Mouse (Mus musculus) hematopoietic multipotent progenitor cell, adult 10-12 weeks (in vitro differentiated cells): ENCODE data around the gene Olfr1316. TPM values are rescaled to one million over a fixed set of nuclear protein-coding genes. Genes with fewer than 3 reads are reported as not detected.

ENCODE experiments used
- polyA plus RNA-seq: library from polyadenylated mRNA; stranded (reverse); fragments of >175 nt; gene quantifications from 2 replicates; pipeline ENCODE4 v1.2.3, GENCODE M21; 2012; ENCODE audit warnings: low replicate concordance

Gene Olfr1316
- polyA plus RNA-seq = not detected in 2 replicates

GRCm38 (mm10) chr2:112134877-112135276, at the start of gene Olfr1316:
Olfr1316 (minus strand) TSS chr2:112134977.

GRCm38 (mm10) chr2:112153898-112154297, 19.1 kb upstream of the Olfr1316 start, which contains the start of gene Olfr1318:
Olfr1318 (plus strand) TSS chr2:112154198.

GRCm38 (mm10) chr2:112140029-112140428, 5.3 kb upstream of the Olfr1316 start, which contains the start of gene Olfr1317:
Olfr1317 (plus strand) TSS chr2:112140329.

GRCm38 (mm10) chr2:112115340-112115739, 19.4 kb downstream of the Olfr1316 start, which contains the start of gene Olfr1315-ps1:
Olfr1315-ps1 (minus strand) TSS chr2:112115440.

GRCm38 (mm10) chr2:112096681-112097080, 38.1 kb downstream of the Olfr1316 start, which contains the start of gene Olfr1314:
Olfr1314 (minus strand) TSS chr2:112096781.

GRCm38 (mm10) chr2:112077743-112078142, 57.0 kb downstream of the Olfr1316 start, which contains the start of gene Olfr1313:
Olfr1313 (minus strand) TSS chr2:112077843.

Other genes with a start within 250 kb of the Olfr1316 start
- not detected in 2 replicates for gene Olfr1306, start 218.7 kb downstream of the Olfr1316 start, polyA plus RNA-seq
- not detected in 2 replicates for gene Olfr1307, start 185.5 kb downstream of the Olfr1316 start, polyA plus RNA-seq
- not detected in 2 replicates for gene Olfr1308, start 170.0 kb downstream of the Olfr1316 start, polyA plus RNA-seq
- gene Olfr1309, start 144.7 kb downstream of the Olfr1316 start, polyA plus RNA-seq = not detected in 2 replicates
- not detected in 2 replicates for gene Olfr1310, start 122.3 kb downstream of the Olfr1316 start, polyA plus RNA-seq
- gene Olfr1311, start 110.6 kb downstream of the Olfr1316 start, polyA plus RNA-seq = not detected in 2 replicates
- not detected in 2 replicates for gene Olfr1312, start 84.7 kb downstream of the Olfr1316 start, polyA plus RNA-seq
- gene Olfr1313, start 57.1 kb downstream of the Olfr1316 start, polyA plus RNA-seq = not detected in 2 replicates
- 0.13 TPM in 1 of 2 replicates, not detected in the other for gene Olfr1314, start 38.2 kb downstream of the Olfr1316 start, polyA plus RNA-seq
- not detected in 2 replicates for gene Olfr1315-ps1, start 19.5 kb downstream of the Olfr1316 start, polyA plus RNA-seq
- gene Olfr1317, start 5.4 kb upstream of the Olfr1316 start, polyA plus RNA-seq = not detected in 2 replicates
- not detected in 2 replicates for gene Olfr1318, start 19.2 kb upstream of the Olfr1316 start, polyA plus RNA-seq
- 123 and 178 TPM in 2 replicates for gene Lpcat4, start 104.5 kb upstream of the Olfr1316 start, polyA plus RNA-seq
- gene Nutm1, start 124.3 kb upstream of the Olfr1316 start, polyA plus RNA-seq = not detected in 2 replicates
- gene Nop10, start 126.9 kb upstream of the Olfr1316 start, polyA plus RNA-seq = 16.1 and 28.0 TPM in 2 replicates
- 35.9 and 48.7 TPM in 2 replicates for gene Slc12a6, start 130.8 kb upstream of the Olfr1316 start, polyA plus RNA-seq
- not detected in 2 replicates for gene Gm21985, start 131.3 kb upstream of the Olfr1316 start, polyA plus RNA-seq
- gene Emc4, start 233.1 kb upstream of the Olfr1316 start, polyA plus RNA-seq = 20.2 and 37.0 TPM in 2 replicates
- gene Katnbl1, start 244.2 kb upstream of the Olfr1316 start, polyA plus RNA-seq = 1.9 and 4.1 TPM in 2 replicates